Mouse (Mus musculus) erythroblast, embryonic 14.5 days (primary cell): ENCODE measurements around the gene Olfr160.

Source experiments
- GATA1 ChIP-seq: IDR thresholded peaks from 2 replicates; pipeline ENCODE4 v1.6.1; 2012; ENCODE audit warnings: low read length, inconsistent platforms, mixed read lengths
- TAL1 ChIP-seq: IDR thresholded peaks from 3 replicates; pipeline ENCODE4 v1.6.1; 2012; ENCODE audit warnings: low read length, inconsistent platforms, mixed read lengths

DNA sequence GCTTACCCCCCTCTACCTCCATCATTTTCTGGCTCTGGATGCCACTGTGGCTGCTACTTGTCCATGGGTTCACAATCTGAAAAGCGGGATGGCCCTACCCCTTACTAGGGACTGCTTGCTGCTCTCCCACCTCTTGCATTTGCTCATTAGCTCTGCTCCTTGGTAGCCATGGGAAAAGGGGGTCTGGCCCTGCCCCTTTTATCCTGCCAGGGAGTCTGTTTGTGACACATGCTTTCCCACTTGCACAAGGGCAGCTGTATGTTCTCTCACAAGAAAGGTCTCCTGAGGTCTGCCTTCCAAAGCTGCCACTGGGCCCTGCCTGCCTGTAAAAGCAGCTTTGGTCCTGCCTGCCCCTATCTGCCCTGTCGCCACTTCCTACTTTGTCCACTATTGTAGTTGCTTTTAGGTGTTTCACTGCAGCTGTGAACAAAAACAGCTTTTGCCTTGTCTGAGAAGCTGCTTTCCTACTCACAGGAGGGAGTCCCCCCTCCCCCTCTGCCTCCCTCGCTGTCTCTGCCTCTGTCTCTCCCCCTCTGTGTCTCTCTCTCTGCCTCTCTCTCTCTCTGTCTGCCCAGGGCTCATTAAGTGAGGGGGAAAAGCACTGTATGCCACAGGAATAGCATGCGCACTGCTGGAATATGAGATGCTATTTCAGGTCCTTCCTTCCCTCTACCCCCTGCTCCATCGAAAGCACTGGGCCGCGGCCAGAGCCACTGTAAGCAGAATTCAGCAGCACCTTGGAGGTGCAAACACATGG is 34.4 kb upstream of the Olfr160 start:
- TF ChIP-seq GATA1, result no peak
- TF ChIP-seq TAL1, result no peak
